Mouse (Mus musculus) activated CD4-positive, CD25-positive, alpha-beta regulatory T cell, adult 9 weeks (primary cell): ENCODE measurements around the gene Pgpep1l. TPM values are rescaled to one million over a fixed set of nuclear protein-coding genes. Genes with fewer than 3 reads are reported as not detected.

ENCODE experiments used
- polyA plus RNA-seq: library from polyadenylated mRNA; unstranded; fragments of 100-300 nt; shearing (Covaris generic); gene quantifications from one replicate; pipeline ENCODE4 v1.2.1, GENCODE M21; 2017

Pgpep1l gene
- 5.9 TPM for polyA plus RNA-seq

DNA sequence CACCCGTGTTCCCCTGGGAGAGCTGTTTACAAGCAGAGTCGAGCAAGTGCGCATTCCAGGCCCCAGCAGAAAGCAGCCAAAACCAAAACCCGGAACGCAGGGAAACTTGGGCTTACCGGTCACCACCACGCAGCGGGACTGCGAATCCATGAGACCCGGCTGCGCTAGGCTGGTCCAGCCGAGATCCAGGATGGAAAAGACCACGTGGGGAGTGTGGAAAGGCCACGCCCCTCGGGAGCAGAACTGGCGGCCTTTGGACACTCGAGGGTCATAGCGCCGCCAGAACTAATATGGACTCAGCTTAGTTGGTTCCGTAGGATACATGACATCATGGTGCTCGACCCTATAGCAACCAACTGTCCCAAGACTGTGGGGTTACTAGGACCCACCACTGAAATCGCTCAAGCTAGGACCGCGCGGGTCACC, at the start of gene Pgpep1l:
Gene Pgpep1l (minus strand): TSS at position 206 of the 426 bp plus-strand sequence.

DNA sequence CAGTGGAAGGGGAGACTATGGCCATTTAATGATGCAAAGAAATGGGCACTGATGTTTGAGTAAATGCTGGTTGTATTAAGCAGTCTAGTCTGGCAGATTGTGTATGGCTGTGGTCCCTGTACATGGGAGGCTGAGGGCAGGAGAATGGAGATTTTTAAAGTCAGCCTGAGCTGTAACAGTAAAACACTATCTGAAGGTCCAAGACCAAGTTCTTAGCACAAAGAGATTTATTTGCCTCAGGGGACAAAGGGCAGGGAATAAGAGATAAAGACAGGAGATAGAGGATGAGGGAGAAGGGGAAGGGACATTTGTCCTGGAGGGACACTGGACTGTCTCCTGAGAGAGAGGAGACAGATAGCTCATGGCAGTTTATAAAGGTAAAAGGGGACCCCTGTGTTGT, 9.5 kb upstream of the Pgpep1l start, which contains the start of gene Fam169b:
Gene Fam169b (plus strand): TSS at position 325 of the 400 bp plus-strand sequence.

Other genes starting within 250 kb of the Pgpep1l start
- gene Fam169b, start 9.6 kb upstream of the Pgpep1l start, polyA plus RNA-seq, result 223 TPM